ENCODE assay signal across 8 mouse cellular contexts in the genomic region with DNA sequence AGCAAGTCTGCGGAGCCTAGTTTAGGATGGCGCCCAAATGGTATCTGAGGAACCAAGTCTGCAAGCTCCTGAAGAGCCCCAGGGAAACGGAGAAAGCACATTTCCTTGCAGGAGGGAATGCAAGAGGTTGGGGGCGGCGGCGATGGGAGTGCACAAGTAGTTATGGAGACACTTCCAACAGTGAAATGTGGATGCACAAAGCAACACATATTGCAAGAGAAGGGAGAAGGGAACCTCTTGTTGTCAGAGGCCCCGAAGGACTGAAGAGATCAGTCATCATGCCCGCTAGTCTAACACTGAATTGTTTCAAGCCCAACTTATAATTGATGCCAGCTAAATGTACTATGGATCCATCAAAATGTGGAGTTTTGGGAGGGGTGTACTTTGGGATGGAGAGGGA. TPM values are rescaled to one million over a fixed set of nuclear protein-coding genes. Genes with fewer than 3 reads are reported as not detected.
DNase-seq lines count a peak whose midpoint lies in the region; ATAC-seq and TF ChIP-seq lines count a peak whose summit lies in the region.

No protein-coding gene starts in this region.

- no peak for ATAC-seq in forebrain, embryonic 16.5 days
- no peak for ATAC-seq in midbrain, embryonic 11.5 days (ENCODE audit: low FRiP score)
- no peak for ATAC-seq in stomach, postnatal 0 days (ENCODE audit: low FRiP score, low TSS enrichment)

- no peaks in the 10 kb centered on the region for H3K27me3 ChIP-seq in forebrain, embryonic 16.5 days (replicated peaks; ENCODE audit: control insufficient read depth, insufficient read depth, low read length)
- H3K27me3 ChIP-seq in midbrain, embryonic 11.5 days (ENCODE audit: control insufficient read depth, insufficient read depth, low read length), result no peaks in the 10 kb centered on the region
- H3K27me3 ChIP-seq in stomach, postnatal 0 days (ENCODE audit: control insufficient read depth, insufficient read depth, low read length), result no peaks in the 10 kb centered on the region

- H3K4me1 ChIP-seq in forebrain, embryonic 16.5 days (replicated peaks; ENCODE audit: control insufficient read depth, insufficient read depth, low read length), result peaks cover 21% of the 10 kb centered on the region
- peaks cover 10% of the 10 kb centered on the region for H3K4me1 ChIP-seq in midbrain, embryonic 11.5 days (ENCODE audit: control insufficient read depth, insufficient read depth, low read length)
- H3K4me1 ChIP-seq in stomach, postnatal 0 days (replicated peaks; ENCODE audit: control insufficient read depth, insufficient read depth), result no peaks in the 10 kb centered on the region

- H3K27ac ChIP-seq in forebrain, embryonic 16.5 days (ENCODE audit: low read length), result peak overlapping the region; percentile 19
- H3K27ac ChIP-seq in midbrain, embryonic 11.5 days (ENCODE audit: low read depth, low read length), result peak overlapping the region; percentile 35; the same call in 1 of the 2 replicates
- no peak overlapping the region for H3K27ac ChIP-seq in stomach, postnatal 0 days (replicated peaks)

- no peaks in the 10 kb centered on the region for H3K36me3 ChIP-seq in forebrain, embryonic 16.5 days (ENCODE audit: control insufficient read depth, insufficient read depth)
- no peaks in the 10 kb centered on the region for H3K36me3 ChIP-seq in midbrain, embryonic 11.5 days (ENCODE audit: control insufficient read depth, insufficient read depth, low read length)
- no peaks in the 10 kb centered on the region for H3K36me3 ChIP-seq in stomach, postnatal 0 days (ENCODE audit: control insufficient read depth, insufficient read depth, low read length)

- DNase-seq in layer of hippocampus, postnatal 10 days (ENCODE audit: low spot score in 2 of 2), result peak; percentile 39 to 43
- DNase-seq in layer of hippocampus, adult 11-12 months (ENCODE audit: low spot score), result no peak
- DNase-seq in cerebellum, adult 9-10 months, result peak; percentile 14
- peak; percentile 8 for DNase-seq in kidney, adult 9 months
- DNase-seq in midbrain, embryonic 11.5 days (ENCODE audit: low spot score, missing footprints), result peak; percentile 87
- no peak for DNase-seq in stomach, postnatal 0 days (ENCODE audit: low spot score)
- DNase-seq in adipocyte (ENCODE audit: low spot score), result no peak

- TF ChIP-seq CTCF in stomach, postnatal 0 days (IDR thresholded peaks at IDR 0.05; ENCODE audit: low read depth), result no peak

- H3K4me2 ChIP-seq in forebrain, embryonic 16.5 days (ENCODE audit: low read length), result peak overlapping the region; percentile 55
- H3K4me2 ChIP-seq in midbrain, embryonic 11.5 days, result peak overlapping the region; percentile 22; the same call in 1 of the 2 replicates
- peak overlapping the region; percentile 21 for H3K4me2 ChIP-seq in stomach, postnatal 0 days (replicated peaks; ENCODE audit: low read depth)

- 32% methylated on average over 8 of the region's 8 CpGs for WGBS in forebrain, embryonic 16.5 days
- WGBS in midbrain, embryonic 11.5 days, result 25% methylated on average over 8 of the region's 8 CpGs
- WGBS in stomach, postnatal 0 days, result 36% methylated on average over 8 of the region's 8 CpGs

- H3K9me3 ChIP-seq in forebrain, embryonic 16.5 days (ENCODE audit: control insufficient read depth, low read length), result no peaks in the 10 kb centered on the region
- H3K9me3 ChIP-seq in midbrain, embryonic 11.5 days (ENCODE audit: control insufficient read depth, low read length), result no peaks in the 10 kb centered on the region
- no peaks in the 10 kb centered on the region for H3K9me3 ChIP-seq in stomach, postnatal 0 days (ENCODE audit: control insufficient read depth, low read length)

- peak overlapping the region; percentile 34 for H3K4me3 ChIP-seq in forebrain, embryonic 16.5 days (replicated peaks; ENCODE audit: low read length)
- no peak overlapping the region for H3K4me3 ChIP-seq in midbrain, embryonic 11.5 days (ENCODE audit: low read depth, low read length)
- H3K4me3 ChIP-seq in stomach, postnatal 0 days (ENCODE audit: low read depth, low read length), result peak overlapping the region; percentile 8; the same call in 1 of the 2 replicates

- TF ChIP-seq EP300 in stomach, postnatal 0 days (optimal IDR thresholded peaks at IDR 0.05), result no peak

- peak overlapping the region; percentile 41 for H3K9ac ChIP-seq in forebrain, embryonic 16.5 days (replicated peaks; ENCODE audit: low read depth, low read length)
- peak overlapping the region; percentile 33; the same call in 1 of the 2 replicates for H3K9ac ChIP-seq in midbrain, embryonic 11.5 days (ENCODE audit: low read length)
- H3K9ac ChIP-seq in stomach, postnatal 0 days (ENCODE audit: low read length), result no peak overlapping the region

RNA-seq across cellular contexts. Expression of a gene that starts 33.9 kb away (rescaled TPM):
- 10 to 100 TPM; 33.7 to 37.8 TPM for total RNA-seq in layer of hippocampus, postnatal 10 days (2021)
- 72.7 and 77.9 TPM in 2 replicates for polyA plus RNA-seq in forebrain, embryonic 16.5 days (2015; fragmentation: Nextera tagmentation; extraction: Ambion mirVana)
- polyA plus RNA-seq in midbrain, embryonic 11.5 days (2014; fragmentation: Nextera tagmentation; extraction: Ambion mirVana), result 56.4 and 61.4 TPM in 2 replicates
- polyA plus RNA-seq in stomach, postnatal 0 days (2015; fragmentation: Nextera tagmentation; extraction: Ambion mirVana), result 15.4 and 20.3 TPM in 2 replicates

Comparison
In these comparisons a context has a peak if more than half of its experiments do, and no peak if none do; other contexts are left out.
1. DNase-seq: peak in layer of hippocampus, postnatal 10 days (2 of 2), cerebellum, adult 9-10 months (single experiment), kidney, adult 9 months (single experiment) and midbrain, embryonic 11.5 days (single experiment); none in layer of hippocampus, adult 11-12 months (single experiment), stomach, postnatal 0 days (single experiment) and adipocyte (single experiment).
2. Peak in every context shown above with its lines, with median percentiles within 50 percentile points of each other: H3K4me2 ChIP-seq.